Mouse (Mus musculus): Measurements from ENCODE around the gene Tle3.

The Tle3 gene

DNA sequence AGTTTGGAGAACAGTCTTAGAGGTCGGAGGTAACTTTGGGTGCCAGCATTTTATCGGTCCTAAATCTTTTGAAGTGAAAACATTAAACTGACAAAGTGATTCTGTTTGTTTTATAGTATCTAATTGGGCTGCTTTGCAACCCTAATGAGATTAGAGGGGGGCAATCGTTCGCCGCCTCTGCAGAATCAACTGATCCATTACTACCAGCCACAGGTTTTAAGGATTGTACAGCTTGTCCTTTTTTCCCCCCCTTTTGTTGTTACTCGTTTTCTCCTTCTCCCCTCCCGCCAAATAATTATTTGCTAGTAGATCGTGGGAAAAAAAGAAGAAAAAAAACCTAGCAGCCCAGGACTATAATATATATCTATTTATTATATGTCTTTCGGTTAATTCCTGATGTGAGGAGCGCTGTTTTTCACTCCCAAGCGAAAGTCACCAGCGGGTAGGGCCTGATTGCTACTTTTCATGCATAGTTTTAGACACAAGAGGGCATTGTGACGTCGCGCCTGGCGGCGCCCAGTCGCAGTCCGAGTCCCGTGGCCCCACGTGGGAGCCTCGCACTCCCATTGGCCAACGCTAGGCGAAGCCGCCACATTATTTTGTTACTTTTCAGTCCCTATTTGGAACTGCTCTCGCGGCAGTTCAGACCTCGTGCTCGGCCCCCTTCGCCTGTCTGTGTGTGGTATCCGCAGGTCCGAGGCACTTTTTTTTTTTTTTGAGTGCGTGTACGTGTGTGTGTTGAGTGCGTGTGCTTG, at the start of gene Tle3:
Tle3 (plus strand) TSS at position 612 of the 755 bp plus-strand sequence.
- in situ Hi-C loops (cut with MboI, MseI): no loop called here

DNA sequence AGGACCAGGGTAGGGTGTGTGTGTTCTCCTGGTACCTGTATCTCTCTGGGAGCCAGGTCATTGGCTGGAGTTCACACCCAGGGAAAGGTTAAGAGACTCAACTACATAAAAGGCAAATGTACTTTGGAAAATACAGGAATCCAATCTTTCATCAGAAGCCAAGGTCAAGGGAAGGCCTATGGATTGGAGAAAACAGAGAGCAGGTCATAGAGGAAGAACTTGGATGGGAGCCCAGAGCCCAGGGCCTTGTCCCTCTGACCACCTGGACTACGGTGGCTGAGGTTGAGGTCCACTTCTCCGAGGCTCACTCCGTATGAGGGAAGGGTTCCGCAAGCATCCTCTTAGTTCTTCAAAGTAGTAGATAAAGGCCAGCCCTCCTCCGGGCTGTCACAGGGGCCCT, 48.9 kb upstream of the Tle3 start:
- in situ Hi-C loops (cut with MboI, MseI): no loop called here

- in situ Hi-C loops (cut with MboI, MseI): no loop called here
Measured at GRCm38 (mm10) chr9:61323879-61324278, 48.3 kb upstream of the Tle3 start.

DNA sequence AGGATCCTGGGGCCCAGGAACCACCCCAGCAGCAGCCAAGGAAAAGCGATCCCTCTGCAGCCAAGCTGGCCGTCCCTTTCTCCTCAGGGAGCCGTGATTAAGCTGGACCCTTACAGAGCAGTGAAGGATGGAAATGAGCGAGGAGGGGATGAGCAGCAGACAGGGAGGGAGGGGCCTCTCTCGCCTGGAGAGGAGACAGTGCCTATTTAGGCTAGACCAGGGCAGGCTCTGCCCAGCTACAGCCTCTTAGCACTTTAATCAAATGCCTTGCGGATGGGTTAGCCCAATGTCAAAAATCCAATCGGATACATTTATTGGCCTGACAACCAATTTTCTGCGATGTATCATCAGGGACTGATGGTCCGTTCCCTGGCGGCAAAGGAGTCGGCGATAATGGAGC, 47.8 kb upstream of the Tle3 start:
- in situ Hi-C loops (cut with MboI, MseI): no loop called here

DNA sequence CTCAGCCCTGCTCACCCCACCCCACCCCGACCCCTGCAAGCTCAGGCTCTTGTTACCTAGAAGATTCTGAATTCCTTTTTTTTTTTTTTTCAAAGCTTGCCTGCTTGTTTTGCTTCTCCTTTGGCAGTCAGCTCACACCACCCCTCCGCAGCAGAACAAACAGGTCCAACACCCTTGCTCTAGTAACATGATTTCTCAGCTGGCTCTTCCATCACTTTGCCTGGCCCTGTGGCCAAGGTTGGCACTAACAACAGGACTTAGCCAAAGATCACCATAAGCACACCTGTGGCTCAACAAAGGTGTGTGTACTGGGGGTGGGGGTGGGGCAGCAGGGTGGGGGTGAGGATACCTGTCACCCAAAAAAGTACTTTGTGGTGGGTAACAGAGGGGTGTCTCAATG, 47.2 kb upstream of the Tle3 start:
- in situ Hi-C loops (cut with MboI, MseI): no loop called here

- in situ Hi-C loops (cut with MboI, MseI): no loop called here
Measured at GRCm38 (mm10) chr9:61325931-61326351, 46.2 kb upstream of the Tle3 start.

DNA sequence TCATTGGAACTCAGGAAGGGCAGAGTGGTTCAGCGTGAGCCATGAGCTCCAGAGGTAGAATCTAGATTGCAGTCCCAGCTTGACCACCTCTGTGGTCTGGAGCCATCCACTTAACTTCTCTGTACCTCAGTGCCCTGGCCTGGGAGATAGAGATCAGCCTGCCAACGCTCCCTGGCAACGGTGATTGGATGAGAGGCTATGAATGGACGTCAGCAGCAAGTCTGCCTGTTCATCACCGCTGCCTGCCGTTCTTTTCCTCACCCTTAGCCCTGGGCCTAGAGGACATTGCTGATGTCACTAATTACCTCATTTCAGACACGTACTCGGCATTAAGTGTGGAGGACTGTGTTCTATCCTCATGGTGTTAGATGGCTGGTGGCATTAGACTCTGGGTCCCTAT, 45.2 kb upstream of the Tle3 start:
- in situ Hi-C loops (cut with MboI, MseI): no loop called here

GRCm38 (mm10) chr9:61328173-61328572, 44.0 kb upstream of the Tle3 start:
- in situ Hi-C loops (cut with MboI, MseI): no loop called here

DNA sequence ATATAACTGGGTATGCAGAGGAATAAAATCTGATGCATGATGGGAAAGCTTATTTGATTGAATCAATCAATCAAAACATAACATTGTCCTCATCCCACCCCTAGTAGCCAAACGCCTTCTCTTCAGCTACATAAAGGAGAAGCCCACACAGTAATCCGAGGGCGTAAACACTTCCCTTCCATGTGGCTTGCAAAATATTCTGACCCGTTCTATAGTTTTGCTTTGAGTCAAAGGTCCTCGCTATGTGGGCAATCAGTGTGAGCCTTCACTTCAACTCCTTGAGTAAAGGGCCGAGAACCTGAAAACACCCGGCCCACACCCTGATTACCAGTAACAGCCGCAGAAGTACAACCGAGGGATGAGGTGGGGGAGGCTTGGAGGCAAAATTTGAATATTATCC, 41.4 kb upstream of the Tle3 start:
- in situ Hi-C loops (cut with MboI, MseI): no loop called here

DNA sequence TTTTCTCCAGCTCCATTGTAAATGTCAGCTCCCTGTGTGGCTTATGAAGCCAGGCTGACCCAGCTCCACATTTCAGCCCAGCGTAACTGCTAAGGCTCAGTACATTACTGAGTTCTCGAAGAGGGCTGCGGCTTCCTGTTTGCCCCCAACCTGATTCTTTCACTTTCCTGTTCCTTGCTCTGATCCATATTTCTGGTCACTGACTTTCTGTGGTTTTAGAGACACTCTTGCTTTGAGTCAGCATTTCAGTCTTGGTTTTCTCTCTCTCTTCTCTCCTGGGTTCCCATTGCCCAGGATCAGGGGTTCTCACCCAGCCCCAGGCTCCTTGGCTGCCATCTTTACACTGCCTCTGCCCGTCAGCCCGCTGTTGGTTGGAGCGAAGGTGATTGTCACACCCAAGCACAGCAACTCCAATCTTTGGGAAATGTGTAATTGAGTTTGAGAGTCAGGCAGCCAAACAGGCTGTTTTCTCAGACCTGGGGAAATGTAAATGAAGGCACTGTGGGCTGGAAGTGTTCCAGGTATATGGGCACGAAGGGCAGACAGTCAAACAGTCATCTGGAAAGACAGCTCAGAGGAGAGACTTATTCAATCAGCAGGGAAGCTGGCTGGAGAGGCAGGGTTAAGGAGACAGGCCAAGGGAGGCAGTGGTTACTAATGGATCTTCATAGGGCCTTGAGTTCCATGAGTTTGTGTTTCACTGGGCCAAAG, 39.8 kb upstream of the Tle3 start:
- in situ Hi-C loops (cut with MboI, MseI): no loop called here

DNA sequence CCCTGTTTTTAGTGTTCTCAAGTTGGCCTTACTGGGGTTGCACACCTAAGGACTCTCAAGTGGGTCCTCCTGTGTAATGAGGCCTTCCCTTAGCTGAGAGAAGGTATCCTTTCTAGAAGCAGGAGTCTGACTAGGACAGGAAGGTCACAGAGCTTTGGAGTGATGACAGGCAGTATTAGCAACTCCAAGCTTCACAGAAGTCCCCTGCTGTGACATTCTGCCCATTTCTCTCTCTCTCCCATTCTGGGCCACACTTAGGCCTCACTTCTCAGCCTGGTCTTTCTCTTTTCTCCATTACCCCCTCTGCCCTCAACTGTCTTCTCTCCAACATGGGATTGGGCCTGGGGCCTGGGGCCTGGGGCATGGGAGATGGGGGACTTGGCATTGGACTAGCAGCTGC, 36.0 kb upstream of the Tle3 start:
- in situ Hi-C loops (cut with MboI, MseI): no loop called here

DNA sequence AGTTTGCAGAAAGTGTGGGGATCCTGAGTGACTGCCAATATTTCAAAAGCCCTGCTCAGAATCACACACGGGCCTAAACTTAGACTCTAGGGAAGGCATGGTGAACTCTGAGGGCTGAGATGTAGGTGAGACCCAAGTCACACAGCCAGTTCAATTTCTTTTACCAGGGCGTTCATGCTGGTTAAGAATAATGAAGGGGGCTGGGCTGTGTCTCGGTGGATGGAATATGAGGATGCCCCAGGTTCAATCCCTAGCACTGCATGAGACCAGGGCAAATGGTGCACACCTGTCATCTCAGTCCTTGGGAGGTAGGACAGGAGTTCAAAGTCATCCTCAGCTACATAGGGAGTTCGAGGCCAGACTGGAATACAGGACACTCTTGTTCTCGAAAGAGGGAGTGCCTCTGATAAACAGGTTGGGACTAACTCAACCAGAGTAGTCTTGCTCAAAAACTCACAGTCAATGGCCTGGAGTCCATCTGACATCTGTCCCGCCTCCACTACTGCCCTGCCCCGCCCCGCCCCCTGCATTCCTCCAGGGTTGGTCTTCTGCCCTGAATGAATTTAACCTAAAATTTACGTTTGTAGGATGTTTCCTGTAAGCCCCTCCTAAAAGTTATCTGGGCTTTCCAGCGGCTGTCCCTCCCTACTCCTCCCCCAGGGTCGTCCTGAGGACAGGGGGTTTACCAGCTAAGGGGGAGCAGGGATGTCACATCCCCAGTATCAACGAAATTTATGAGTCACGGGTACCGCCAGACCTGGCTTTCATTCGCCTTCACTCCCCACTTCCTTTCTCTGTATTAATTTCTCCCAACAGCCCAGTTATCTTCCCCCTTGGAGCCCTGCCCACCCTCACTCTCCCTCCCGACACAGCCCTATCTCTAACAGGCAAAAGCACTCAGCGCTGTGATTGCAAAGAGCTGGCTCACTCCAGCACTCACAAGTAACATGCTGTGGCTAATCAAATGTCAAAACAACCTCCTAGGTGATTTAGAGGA, 35.3 kb upstream of the Tle3 start:
- in situ Hi-C loops (cut with MboI, MseI): no loop called here

- in situ Hi-C loops (cut with MboI, MseI): no loop called here
Measured at GRCm38 (mm10) chr9:61337665-61338064, 34.5 kb upstream of the Tle3 start.

DNA sequence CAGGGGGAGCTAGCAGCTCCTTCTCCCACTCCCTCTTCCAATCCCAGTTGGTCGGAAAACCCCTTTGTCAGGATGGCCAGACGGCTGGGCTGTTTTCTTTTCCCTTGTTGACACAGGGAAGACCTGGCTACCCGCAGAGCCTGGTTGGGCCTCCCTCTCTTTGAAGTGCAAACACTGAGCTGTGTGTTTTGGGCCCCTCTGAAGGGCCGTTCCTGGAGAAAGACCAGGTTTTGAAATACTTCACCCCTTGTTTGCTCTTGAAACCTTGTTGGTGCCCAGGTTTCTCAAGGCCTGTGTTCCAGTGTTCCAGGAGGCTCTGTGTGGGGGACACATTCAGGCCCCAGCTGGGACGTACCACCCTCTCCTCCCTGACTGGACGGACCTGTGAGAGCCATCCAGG, 32.9 kb upstream of the Tle3 start:
- in situ Hi-C loops (cut with MboI, MseI): no loop called here

- in situ Hi-C loops (cut with MboI, MseI): no loop called here
Measured at GRCm38 (mm10) chr9:61340333-61340732, 31.8 kb upstream of the Tle3 start.

DNA sequence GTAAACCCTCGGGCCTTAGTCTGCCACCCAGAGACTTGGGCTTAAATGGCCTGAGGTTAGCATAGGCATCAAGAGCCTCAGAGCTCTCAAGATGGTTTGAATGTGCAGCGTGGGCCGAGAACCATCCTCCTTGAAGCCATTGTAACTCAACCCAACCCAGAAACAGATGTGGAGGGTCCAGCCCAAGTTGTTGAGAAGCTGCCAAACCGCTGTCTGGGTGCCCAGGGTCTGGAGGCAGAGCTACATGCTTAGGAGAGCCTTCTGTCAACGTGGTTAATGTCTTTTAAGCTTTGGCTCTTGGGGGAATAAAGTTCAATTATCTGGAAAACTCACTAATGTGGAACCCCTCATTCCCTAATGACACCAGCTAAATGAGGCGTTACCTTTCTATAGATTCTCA, 29.9 kb upstream of the Tle3 start:
- in situ Hi-C loops (cut with MboI, MseI): no loop called here

GRCm38 (mm10) chr9:61344684-61345083, 27.5 kb upstream of the Tle3 start:
- in situ Hi-C loops (cut with MboI, MseI): no loop called here

- in situ Hi-C loops (cut with MboI, MseI): no loop called here
Measured at GRCm38 (mm10) chr9:61347011-61347410, 25.2 kb upstream of the Tle3 start.

DNA sequence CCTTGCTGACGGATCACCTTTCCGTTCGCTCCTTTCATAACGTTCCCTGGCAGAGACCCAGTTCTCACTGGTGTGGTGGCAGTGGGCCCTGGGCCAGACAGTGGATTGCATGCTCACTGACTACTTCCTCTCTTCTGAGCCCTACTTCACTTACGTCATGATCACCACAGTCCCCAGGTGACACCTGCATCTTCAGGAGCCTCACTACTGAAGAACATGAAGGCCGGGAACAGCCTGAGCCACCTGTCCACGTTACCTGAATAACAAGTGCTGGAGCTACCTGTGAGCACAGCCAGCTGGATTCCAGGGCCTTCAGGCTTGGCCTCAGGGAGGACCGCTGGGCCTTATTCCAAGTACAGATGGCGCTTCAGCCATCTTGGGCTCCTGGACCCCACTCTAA, 24.1 kb upstream of the Tle3 start:
- in situ Hi-C loops (cut with MboI, MseI): no loop called here

GRCm38 (mm10) chr9:61348616-61349015, 23.6 kb upstream of the Tle3 start:
- in situ Hi-C loops (cut with MboI, MseI): no loop called here

DNA sequence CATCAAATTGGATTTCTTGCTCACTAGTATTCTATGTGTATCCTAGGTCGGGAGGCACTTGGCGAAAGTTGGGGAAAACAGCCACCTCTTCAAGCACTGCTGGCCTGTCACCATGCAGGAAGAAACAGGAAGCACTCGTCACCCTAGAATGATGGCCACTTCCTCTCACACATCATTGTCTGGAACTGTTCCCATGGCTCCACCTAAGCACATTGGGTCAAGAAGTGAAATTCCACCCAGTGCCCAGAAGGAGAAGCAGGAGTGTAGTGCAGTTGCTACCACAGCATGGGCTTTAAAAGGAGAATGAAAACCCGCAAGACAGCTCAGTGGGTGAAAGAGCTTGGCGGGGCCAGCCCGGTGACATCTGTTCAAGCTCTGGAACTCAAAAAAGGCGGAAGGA, 22.5 kb upstream of the Tle3 start:
- in situ Hi-C loops (cut with MboI, MseI): no loop called here

- in situ Hi-C loops (cut with MboI, MseI): no loop called here
Measured at GRCm38 (mm10) chr9:61351164-61351563, 21.0 kb upstream of the Tle3 start.

All from T-helper 17 cell (primary cell).